Mouse (Mus musculus): ENCODE data around the gene Atp8a2. TPM values are rescaled to one million over a fixed set of nuclear protein-coding genes. Genes with fewer than 3 reads are reported as not detected.

The Atp8a2 gene
- polyA plus RNA-seq, 1 experiment: 0.01 TPM

DNA sequence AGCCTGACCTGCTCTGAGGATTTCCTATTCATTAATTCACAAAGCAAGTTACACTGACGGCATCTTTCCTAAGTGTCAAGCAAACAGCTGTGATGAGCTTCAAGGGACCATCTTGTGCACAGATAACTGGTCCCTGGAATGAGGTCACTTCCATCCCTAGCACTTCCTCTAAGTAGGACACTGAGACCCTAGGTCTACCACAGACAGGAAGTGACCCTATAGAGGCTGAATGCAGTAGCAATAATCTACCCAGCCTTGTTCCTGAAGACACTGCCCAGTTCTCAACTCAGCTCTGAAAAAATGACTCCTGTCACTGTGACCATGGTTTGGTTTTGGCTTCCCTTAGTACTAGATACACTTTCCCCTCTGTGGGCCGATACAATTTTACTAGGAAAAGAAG is 219.0 kb downstream of the Atp8a2 start:
- H3K4me3 ChIP-seq: no peak overlapping the region
- no peaks in the 10 kb centered on the region for H3K36me3 ChIP-seq (ENCODE audit: control insufficient read depth, insufficient read depth)
- H3K79me2 ChIP-seq (ENCODE audit: control insufficient read depth, insufficient read depth): no peaks in the 10 kb centered on the region
- no peak for TF ChIP-seq CEBPB (IDR thresholded peaks at IDR 0.05; ENCODE audit: insufficient read depth, poor library complexity, severe bottlenecking)
- TF ChIP-seq POLR2AphosphoS2 (IDR thresholded peaks at IDR 0.05; ENCODE audit: insufficient read length, low read depth): no peak
- TF ChIP-seq USF1 (IDR thresholded peaks at IDR 0.05; ENCODE audit: low read depth): no peak
- no peak for TF ChIP-seq POLR2A (IDR thresholded peaks at IDR 0.05; ENCODE audit: insufficient read length, low read depth)
- TF ChIP-seq REST (IDR thresholded peaks at IDR 0.05; ENCODE audit: insufficient read depth, insufficient read length): no peak
- no peak for TF ChIP-seq MYOG (IDR thresholded peaks at IDR 0.05; ENCODE audit: control insufficient read depth in 1 of 3, insufficient read depth in 1 of 3, insufficient read length in 2 of 3, low read depth in 2 of 3)
- TF ChIP-seq TCF12 (IDR thresholded peaks at IDR 0.05; ENCODE audit: insufficient read depth, poor library complexity, severe bottlenecking): no peak
- no peak for TF ChIP-seq SRF (IDR thresholded peaks at IDR 0.05; ENCODE audit: control insufficient read depth, insufficient read length, low read depth)
- TF ChIP-seq E2F4 (IDR thresholded peaks at IDR 0.05; ENCODE audit: insufficient read depth): no peak
- H3ac ChIP-seq (ENCODE audit: control insufficient read depth, insufficient read length): no peak overlapping the region
- no peak overlapping the region for H3K4me2 ChIP-seq (ENCODE audit: low read depth)
- no peaks in the 10 kb centered on the region for H3K27me3 ChIP-seq (ENCODE audit: control insufficient read depth, insufficient read depth, insufficient read length)

DNA sequence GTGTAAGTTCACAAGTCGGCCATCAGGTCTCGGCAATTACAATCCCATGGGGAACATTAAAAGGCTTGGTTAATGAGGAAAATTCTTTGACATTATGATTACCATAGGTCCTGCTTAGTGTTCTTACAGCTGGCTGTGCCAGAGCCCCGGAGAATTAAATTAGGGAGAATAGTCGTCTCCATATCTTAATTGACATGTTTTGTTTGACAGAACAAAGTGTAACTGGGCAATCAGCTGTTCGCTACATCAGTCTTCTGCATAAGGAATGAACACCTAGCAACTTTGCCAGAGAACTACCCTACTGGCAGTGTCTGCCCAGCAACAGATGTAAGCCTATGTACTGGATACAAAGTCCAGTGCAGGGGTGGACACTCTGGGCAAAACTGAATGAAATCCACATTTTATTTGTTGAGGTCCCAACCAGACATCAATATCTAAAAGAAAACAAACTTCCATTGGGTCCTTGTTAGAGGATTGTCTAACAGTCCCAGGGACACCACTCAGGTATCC is 225.7 kb downstream of the Atp8a2 start:
- Histone ChIP-seq H3K36me3 (ENCODE audit: control insufficient read depth, insufficient read depth) (no peaks in the 10 kb centered on the region), H3K79me2 (ENCODE audit: control insufficient read depth, insufficient read depth) (no peaks in the 10 kb centered on the region), H3K27me3 (ENCODE audit: control insufficient read depth, insufficient read depth, insufficient read length) (no peaks in the 10 kb centered on the region), H3K4me3 (no peak overlapping the region), H3K4me2 (ENCODE audit: low read depth) (no peak overlapping the region), H3ac (ENCODE audit: control insufficient read depth, insufficient read length) (no peak overlapping the region)
- TF ChIP-seq CEBPB (IDR thresholded peaks at IDR 0.05; ENCODE audit: insufficient read depth, poor library complexity, severe bottlenecking): no peak
- no peak for TF ChIP-seq USF1 (IDR thresholded peaks at IDR 0.05; ENCODE audit: low read depth)
- TF ChIP-seq TCF3 (IDR thresholded peaks at IDR 0.05; ENCODE audit: insufficient read length, low read depth): no peak
- no peak for TF ChIP-seq TCF12 (IDR thresholded peaks at IDR 0.05; ENCODE audit: insufficient read depth, poor library complexity, severe bottlenecking)
- TF ChIP-seq REST (IDR thresholded peaks at IDR 0.05; ENCODE audit: insufficient read depth, insufficient read length): no peak
- no peak for TF ChIP-seq POLR2A (IDR thresholded peaks at IDR 0.05; ENCODE audit: insufficient read length, low read depth)
- no peak for TF ChIP-seq SRF (IDR thresholded peaks at IDR 0.05; ENCODE audit: control insufficient read depth, insufficient read length, low read depth)
- no peak for TF ChIP-seq POLR2AphosphoS2 (IDR thresholded peaks at IDR 0.05; ENCODE audit: insufficient read length, low read depth)
- TF ChIP-seq MAX (IDR thresholded peaks at IDR 0.05; ENCODE audit: low read depth): no peak
- TF ChIP-seq E2F4 (IDR thresholded peaks at IDR 0.05; ENCODE audit: insufficient read depth): no peak

GRCm38 (mm10) chr14:59969485-59970134 is 227.4 kb downstream of the Atp8a2 start:
- H3K79me2 ChIP-seq (ENCODE audit: control insufficient read depth, insufficient read depth): no peaks in the 10 kb centered on the region
- no peaks in the 10 kb centered on the region for H3K36me3 ChIP-seq (ENCODE audit: control insufficient read depth, insufficient read depth)
- H3ac ChIP-seq (ENCODE audit: control insufficient read depth, insufficient read length): no peak overlapping the region
- no peak overlapping the region for H3K4me2 ChIP-seq (ENCODE audit: low read depth)
- H3K27me3 ChIP-seq (ENCODE audit: control insufficient read depth, insufficient read depth, insufficient read length): no peaks in the 10 kb centered on the region
- no peak overlapping the region for H3K4me3 ChIP-seq
- TF ChIP-seq MAX (IDR thresholded peaks at IDR 0.05; ENCODE audit: low read depth) (no peak), CEBPB (IDR thresholded peaks at IDR 0.05; ENCODE audit: insufficient read depth, poor library complexity, severe bottlenecking) (no peak), POLR2A (IDR thresholded peaks at IDR 0.05; ENCODE audit: insufficient read length, low read depth) (no peak), TCF12 (IDR thresholded peaks at IDR 0.05; ENCODE audit: insufficient read depth, poor library complexity, severe bottlenecking) (no peak), MYOG (IDR thresholded peaks at IDR 0.05; ENCODE audit: control insufficient read depth in 1 of 3, insufficient read depth in 1 of 3, insufficient read length in 2 of 3, low read depth in 2 of 3) (no peak), SRF (IDR thresholded peaks at IDR 0.05; ENCODE audit: control insufficient read depth, insufficient read length, low read depth) (no peak), POLR2AphosphoS2 (IDR thresholded peaks at IDR 0.05; ENCODE audit: insufficient read length, low read depth) (no peak), TCF3 (IDR thresholded peaks at IDR 0.05; ENCODE audit: insufficient read length, low read depth) (no peak), MYOD1 (IDR thresholded peaks at IDR 0.05; ENCODE audit: control insufficient read depth in 1 of 3, insufficient read length in 2 of 3, low read depth in 2 of 3) (no peak), E2F4 (IDR thresholded peaks at IDR 0.05; ENCODE audit: insufficient read depth) (no peak), USF1 (IDR thresholded peaks at IDR 0.05; ENCODE audit: low read depth) (no peak), REST (IDR thresholded peaks at IDR 0.05; ENCODE audit: insufficient read depth, insufficient read length) (no peak)

- H3K27me3 ChIP-seq (ENCODE audit: control insufficient read depth, insufficient read depth, insufficient read length): no peaks in the 10 kb centered on the region
- H3ac ChIP-seq (ENCODE audit: control insufficient read depth, insufficient read length): no peak overlapping the region
- no peak overlapping the region for H3K4me2 ChIP-seq (ENCODE audit: low read depth)
- H3K4me3 ChIP-seq: no peak overlapping the region
- no peaks in the 10 kb centered on the region for H3K36me3 ChIP-seq (ENCODE audit: control insufficient read depth, insufficient read depth)
- H3K79me2 ChIP-seq (ENCODE audit: control insufficient read depth, insufficient read depth): no peaks in the 10 kb centered on the region
- TF ChIP-seq POLR2AphosphoS2 (IDR thresholded peaks at IDR 0.05; ENCODE audit: insufficient read length, low read depth) (no peak), E2F4 (IDR thresholded peaks at IDR 0.05; ENCODE audit: insufficient read depth) (no peak), CEBPB (IDR thresholded peaks at IDR 0.05; ENCODE audit: insufficient read depth, poor library complexity, severe bottlenecking) (no peak), MAX (IDR thresholded peaks at IDR 0.05; ENCODE audit: low read depth) (no peak), MYOG (IDR thresholded peaks at IDR 0.05; ENCODE audit: control insufficient read depth in 1 of 3, insufficient read depth in 1 of 3, insufficient read length in 2 of 3, low read depth in 2 of 3) (no peak), REST (IDR thresholded peaks at IDR 0.05; ENCODE audit: insufficient read depth, insufficient read length) (no peak), USF1 (IDR thresholded peaks at IDR 0.05; ENCODE audit: low read depth) (no peak), TCF12 (IDR thresholded peaks at IDR 0.05; ENCODE audit: insufficient read depth, poor library complexity, severe bottlenecking) (no peak), SRF (IDR thresholded peaks at IDR 0.05; ENCODE audit: control insufficient read depth, insufficient read length, low read depth) (no peak)
Measured at GRCm38 (mm10) chr14:59967847-59968550, 229.0 kb downstream of the Atp8a2 start.

Measured in myocyte (in vitro differentiated cells).